8 mouse cellular contexts compared by ENCODE assay signal in the genomic region with DNA sequence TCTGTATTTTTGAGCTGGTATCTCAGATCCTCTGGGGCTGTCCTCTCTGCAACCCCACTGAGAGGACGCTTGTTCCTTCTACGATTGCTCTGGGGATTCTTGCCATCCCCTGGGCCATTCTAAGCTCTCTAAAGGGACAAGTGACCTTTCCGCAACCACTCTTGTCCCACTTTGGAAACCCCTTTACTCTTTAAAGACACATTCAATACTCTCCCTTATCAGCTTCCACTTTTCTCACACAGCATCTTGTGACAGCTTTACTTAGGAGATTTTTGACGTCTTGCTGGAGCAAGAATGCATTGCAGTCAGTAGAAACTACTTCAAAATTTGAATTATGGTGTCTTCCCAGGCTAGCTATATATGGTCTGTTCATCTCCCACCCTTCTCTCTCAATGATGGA. TPM values are rescaled to one million over a fixed set of nuclear protein-coding genes. Genes with fewer than 3 reads are reported as not detected.
DNase-seq lines count a peak whose midpoint lies in the region; ATAC-seq and TF ChIP-seq lines count a peak whose summit lies in the region.

TSS of gene Snap47 (minus strand) at position 101 of the 400 bp plus-strand sequence.

- H3K4me3 ChIP-seq in megakaryocyte, embryonic 14.5 days (replicated peaks) = peak within 1 kb of the TSS; percentile 99
- peak within 1 kb of the TSS; percentile 90 for H3K4me3 ChIP-seq in embryonic facial prominence, embryonic 12.5 days
- H3K4me3 ChIP-seq in heart, postnatal 0 days (ENCODE audit: low read depth, low read length) = peak within 1 kb of the TSS; percentile 95
- H3K4me3 ChIP-seq in limb, embryonic 10.5 days = peak within 1 kb of the TSS; percentile 79
- H3K4me3 ChIP-seq in stomach, embryonic 15.5 days (replicated peaks) = peak within 1 kb of the TSS; percentile 65

- H3K27me3 ChIP-seq in megakaryocyte, embryonic 14.5 days (replicated peaks) = peaks cover 9% of the 10 kb centered on the region
- no peaks in the 10 kb centered on the region for H3K27me3 ChIP-seq in embryonic facial prominence, embryonic 12.5 days
- no peaks in the 10 kb centered on the region for H3K27me3 ChIP-seq in heart, postnatal 0 days (ENCODE audit: control insufficient read depth, insufficient read depth, low read length)
- no peaks in the 10 kb centered on the region for H3K27me3 ChIP-seq in limb, embryonic 10.5 days (ENCODE audit: low read depth, poor library complexity, severe bottlenecking)
- no peaks in the 10 kb centered on the region for H3K27me3 ChIP-seq in stomach, embryonic 15.5 days (replicated peaks)

- peaks cover 44% of the 10 kb centered on the region for H3K36me3 ChIP-seq in megakaryocyte, embryonic 14.5 days (replicated peaks; ENCODE audit: low read length)
- peaks cover 37% of the 10 kb centered on the region for H3K36me3 ChIP-seq in embryonic facial prominence, embryonic 12.5 days
- H3K36me3 ChIP-seq in heart, postnatal 0 days (replicated peaks; ENCODE audit: control insufficient read depth, insufficient read depth, low read length) = peaks cover 33% of the 10 kb centered on the region
- H3K36me3 ChIP-seq in limb, embryonic 10.5 days = peaks cover 55% of the 10 kb centered on the region
- peaks cover 26% of the 10 kb centered on the region for H3K36me3 ChIP-seq in stomach, embryonic 15.5 days

- TF ChIP-seq EP300 in heart, postnatal 0 days (IDR thresholded peaks at IDR 0.05; ENCODE audit: low read depth) = no peak

- peaks cover 31% of the 10 kb centered on the region for H3K4me1 ChIP-seq in megakaryocyte, embryonic 14.5 days
- peaks cover 25% of the 10 kb centered on the region for H3K4me1 ChIP-seq in embryonic facial prominence, embryonic 12.5 days
- H3K4me1 ChIP-seq in heart, postnatal 0 days (ENCODE audit: control insufficient read depth, insufficient read depth) = peaks cover 10% of the 10 kb centered on the region
- H3K4me1 ChIP-seq in limb, embryonic 10.5 days = peaks cover 25% of the 10 kb centered on the region
- peaks cover 16% of the 10 kb centered on the region; the same call in 1 of the 2 replicates for H3K4me1 ChIP-seq in stomach, embryonic 15.5 days

- no peaks in the 10 kb centered on the region for H3K9me3 ChIP-seq in megakaryocyte, embryonic 14.5 days
- no peaks in the 10 kb centered on the region for H3K9me3 ChIP-seq in embryonic facial prominence, embryonic 12.5 days
- no peaks in the 10 kb centered on the region for H3K9me3 ChIP-seq in heart, postnatal 0 days (replicated peaks; ENCODE audit: control insufficient read depth, low read length)
- H3K9me3 ChIP-seq in limb, embryonic 10.5 days (replicated peaks) = no peaks in the 10 kb centered on the region
- H3K9me3 ChIP-seq in stomach, embryonic 15.5 days = no peaks in the 10 kb centered on the region

- peak within 1 kb of the TSS; percentile 91 for H3K4me2 ChIP-seq in embryonic facial prominence, embryonic 12.5 days (replicated peaks)
- H3K4me2 ChIP-seq in heart, postnatal 0 days (ENCODE audit: low read depth, low read length) = peak within 1 kb of the TSS; percentile 94
- H3K4me2 ChIP-seq in stomach, embryonic 15.5 days = peak within 1 kb of the TSS; percentile 80

- WGBS in embryonic facial prominence, embryonic 12.5 days = 80% methylated on average over 4 of the region's 4 CpGs
- 62% methylated on average over 4 of the region's 4 CpGs for WGBS in heart, postnatal 0 days
- WGBS in limb, embryonic 10.5 days = 84% methylated on average over 4 of the region's 4 CpGs
- 80% methylated on average over 4 of the region's 4 CpGs for whole genome bisulfite sequencing in stomach, embryonic 15.5 days

- no peak for ATAC-seq in megakaryocyte, adult 5-6 weeks (ENCODE audit: poor library complexity, severe bottlenecking)
- no peak for ATAC-seq in embryonic facial prominence, embryonic 12.5 days (ENCODE audit: insufficient number of reproducible peaks, insufficient read depth, low FRiP score, low TSS enrichment)
- ATAC-seq in heart, postnatal 0 days (ENCODE audit: insufficient read depth, low read depth) = no peak
- no peak for ATAC-seq in stomach, embryonic 15.5 days (ENCODE audit: insufficient read depth, low FRiP score, low read depth)

- H3K27ac ChIP-seq in embryonic facial prominence, embryonic 12.5 days = peak within 1 kb of the TSS; percentile 83
- peak within 1 kb of the TSS; percentile 86 for H3K27ac ChIP-seq in heart, postnatal 0 days (ENCODE audit: low read depth)
- H3K27ac ChIP-seq in limb, embryonic 10.5 days = peak within 1 kb of the TSS; percentile 87
- H3K27ac ChIP-seq in stomach, embryonic 15.5 days = peak within 1 kb of the TSS; percentile 87

- no peak for TF ChIP-seq CTCF in heart, postnatal 0 days (IDR thresholded peaks at IDR 0.05; ENCODE audit: low read depth)

- H3K9ac ChIP-seq in embryonic facial prominence, embryonic 12.5 days = peak within 1 kb of the TSS; percentile 82
- H3K9ac ChIP-seq in heart, postnatal 0 days (replicated peaks; ENCODE audit: low read depth, low read length) = peak within 1 kb of the TSS; percentile 90
- H3K9ac ChIP-seq in stomach, embryonic 15.5 days = peak within 1 kb of the TSS; percentile 80

- DNase-seq in heart, postnatal 0 days (ENCODE audit: low spot score) = no peak
- no peak for DNase-seq in limb, embryonic 10.5 days (ENCODE audit: low spot score)
- no peak for DNase-seq in embryo, embryonic 10.5 days (ENCODE audit: low spot score)
- no peak for DNase-seq in urinary bladder, postnatal 10 days (ENCODE audit: low spot score)

RNA-seq across cellular contexts. Expression of gene Snap47, which starts in this region (rescaled TPM):
- 9.9 and 18.6 TPM in 2 replicates for polyA plus RNA-seq in megakaryocyte, embryonic 14.5 days (2012; ENCODE audit: insufficient read depth, low replicate concordance)
- 2.9 and 3.3 TPM in 2 replicates for total RNA-seq in megakaryocyte, adult 5-6 weeks (2015)
- 4.9 and 8.1 TPM in 2 replicates for total RNA-seq in megakaryocyte, adult 5-6 weeks (2017)
- 157 and 169 TPM in 2 replicates for polyA plus RNA-seq in embryonic facial prominence, embryonic 12.5 days (2016; fragmentation: Nextera tagmentation; extraction: Ambion mirVana)
- 47.1 and 87.2 TPM in 2 replicates for total RNA-seq in heart, postnatal 0 days (2014; rRNA removed; ENCODE audit: low replicate concordance)
- 57.9 and 60.4 TPM in 2 replicates for polyA plus RNA-seq in heart, postnatal 0 days (2015; fragmentation: Nextera tagmentation; extraction: Ambion mirVana)
- 106 and 122 TPM in 2 replicates for polyA plus RNA-seq in limb, embryonic 10.5 days (2016; fragmentation: Nextera tagmentation; extraction: Ambion mirVana)
- 88.7 and 91.0 TPM in 2 replicates for polyA plus RNA-seq in stomach, embryonic 15.5 days (2015; fragmentation: Nextera tagmentation; extraction: Ambion mirVana)
